Mouse (Mus musculus): Measurements from ENCODE around the gene Tgfbr1.

- TF ChIP-seq CTCF (IDR thresholded peaks at IDR 0.05; ENCODE audit: extremely low read depth, insufficient read depth, low read length) (no peak), POLR2A (IDR thresholded peaks at IDR 0.05; ENCODE audit: extremely low read depth, insufficient read depth, low read length) (no peak)
Measured at GRCm38 (mm10) chr4:47313710-47314410, 39.2 kb upstream of the Tgfbr1 start.

Measured in cortical plate, adult 2 months (tissue).